In genomic region chr2:13129859-13130258, GRCm38 (mm10) we compare ENCODE assay signal across 13 mouse cellular contexts.
DNase-seq lines count a peak whose midpoint lies in the region; ATAC-seq lines count a peak whose summit lies in the region.
"Had no signal": no experiment of that assay in that cellular context is flagged by ENCODE, and none has a peak within 500 bp of the region (broad histone marks: within the 10 kb centered on the region; RNA-seq: fewer than 3 reads in every experiment).

No protein-coding gene starts in this region.

- H3K4me3 ChIP-seq in hindbrain, embryonic 15.5 days: peak overlapping the region; percentile 17
- no peak overlapping the region for H3K4me3 ChIP-seq in neural tube, embryonic 11.5 days (ENCODE audit: low read depth, low read length)
- H3K4me3 ChIP-seq: embryonic facial prominence, embryonic 12.5 days had no signal

- no peaks in the 10 kb centered on the region for H3K27me3 ChIP-seq in hindbrain, embryonic 15.5 days
- no peaks in the 10 kb centered on the region for H3K27me3 ChIP-seq in neural tube, embryonic 11.5 days (ENCODE audit: control insufficient read depth, insufficient read depth, low read length)
- H3K27me3 ChIP-seq: embryonic facial prominence, embryonic 12.5 days had no signal

- H3K9ac ChIP-seq in hindbrain, embryonic 15.5 days: 0 out of 2 replicates have a peak overlapping the region, but pooled peaks have one; percentile 15
- no peak overlapping the region for H3K9ac ChIP-seq in neural tube, embryonic 11.5 days (ENCODE audit: low read length)
- H3K9ac ChIP-seq: embryonic facial prominence, embryonic 12.5 days; lung, embryonic 14.5 days had no signal

- peak; percentile 2 to 5 for DNase-seq in cerebellum, postnatal 10 days
- DNase-seq in cerebellum, adult 9-11 months: no peak
- peak; percentile 3 for DNase-seq in embryo, embryonic 11.5 days (ENCODE audit: low read depth, low spot score)
- DNase-seq in neural tube, embryonic 11.5 days (ENCODE audit: low spot score): peak; percentile 63
- DNase-seq in spleen, adult 12 weeks (ENCODE audit: low spot score): no peak
- DNase-seq in kidney, adult 18-20 months: no peak
- DNase-seq: lung, embryonic 14.5 days had no signal

- H3K9me3 ChIP-seq in hindbrain, embryonic 15.5 days: no peaks in the 10 kb centered on the region
- H3K9me3 ChIP-seq in neural tube, embryonic 11.5 days (ENCODE audit: control insufficient read depth, low read length): no peaks in the 10 kb centered on the region
- H3K9me3 ChIP-seq: embryonic facial prominence, embryonic 12.5 days; G1E had no signal

- peak; percentile 80 for ATAC-seq in hindbrain, embryonic 15.5 days (ENCODE audit: low FRiP score, low read depth)
- ATAC-seq in neural tube, embryonic 11.5 days (ENCODE audit: insufficient read depth, low FRiP score, low TSS enrichment): peak; percentile 90
- no peak for ATAC-seq in megakaryocyte progenitor cell, adult 5-6 weeks (replicated peaks; ENCODE audit: poor library complexity)
- ATAC-seq: intestine, embryonic 16.5 days had no signal

- H3K4me2 ChIP-seq in hindbrain, embryonic 15.5 days: peak overlapping the region; percentile 49
- H3K4me2 ChIP-seq in neural tube, embryonic 11.5 days (ENCODE audit: low read depth): peak overlapping the region; percentile 28
- H3K4me2 ChIP-seq: embryonic facial prominence, embryonic 12.5 days; heart, embryonic 11.5 days; lung, embryonic 14.5 days had no signal

- no peaks in the 10 kb centered on the region for H3K36me3 ChIP-seq in hindbrain, embryonic 15.5 days
- H3K36me3 ChIP-seq in neural tube, embryonic 11.5 days (ENCODE audit: control insufficient read depth, insufficient read depth, low read length): no peaks in the 10 kb centered on the region
- H3K36me3 ChIP-seq: embryonic facial prominence, embryonic 12.5 days; G1E had no signal

- H3K4me1 ChIP-seq in hindbrain, embryonic 15.5 days (replicated peaks): peaks cover 12% of the 10 kb centered on the region
- peaks cover 5% of the 10 kb centered on the region; the same call in 1 of the 2 replicates for H3K4me1 ChIP-seq in neural tube, embryonic 11.5 days (ENCODE audit: control insufficient read depth, insufficient read depth, low read length)
- H3K4me1 ChIP-seq: embryonic facial prominence, embryonic 12.5 days had no signal

- H3K27ac ChIP-seq in hindbrain, embryonic 15.5 days (replicated peaks): no peak overlapping the region
- no peak overlapping the region for H3K27ac ChIP-seq in neural tube, embryonic 11.5 days (ENCODE audit: low read depth, low read length)
- H3K27ac ChIP-seq: embryonic facial prominence, embryonic 12.5 days had no signal

- 8% methylated on average over 10 of the region's 10 CpGs for WGBS in hindbrain, embryonic 15.5 days
- 43% methylated on average over 10 of the region's 10 CpGs for WGBS in neural tube, embryonic 11.5 days

Comparison
In these comparisons a context has a peak if more than half of its experiments do, and no peak if none do; other contexts are left out.
1. DNase-seq: peak in cerebellum, postnatal 10 days (2 of 2), embryo, embryonic 11.5 days (single experiment) and neural tube, embryonic 11.5 days (single experiment); none in cerebellum, adult 9-11 months (single experiment), spleen, adult 12 weeks (single experiment) and kidney, adult 18-20 months (single experiment).